Mouse (Mus musculus) forebrain, embryonic 15.5 days (tissue): Measurements from ENCODE around the gene Ankfy1. TPM values are rescaled to one million over a fixed set of nuclear protein-coding genes. Genes with fewer than 3 reads are reported as not detected.

Experiments
- ATAC-seq: fragments of 200-750 bp; cut with Nextera tagmentation; replicated peaks from 2 replicates; pipeline ENCODE4 v1.8.0; 2017; ENCODE audit warnings: mild to moderate bottlenecking, moderate TSS enrichment, moderate library complexity
- H3K27ac ChIP-seq: fragments of 300-500 bp; sonication (generic); replicated peaks from 2 replicates; pipeline ENCODE4 v1.5.1; 2015; ENCODE audit warnings: mild to moderate bottlenecking, inconsistent platforms
- H3K27me3 ChIP-seq: fragments of 300-500 bp; sonication (generic); 2 replicates; pipeline ENCODE4 v1.6.1; 2015; ENCODE audit warnings: inconsistent platforms
- H3K36me3 ChIP-seq: fragments of 300-500 bp; sonication (generic); 2 replicates; pipeline ENCODE4 v1.6.1; 2015; ENCODE audit warnings: mild to moderate bottlenecking, inconsistent platforms
- H3K4me1 ChIP-seq: fragments of 300-500 bp; sonication (generic); 2 replicates; pipeline ENCODE4 v1.6.1; 2015; ENCODE audit warnings: inconsistent platforms
- H3K4me2 ChIP-seq: fragments of 300-500 bp; sonication (generic); replicated peaks from 2 replicates; pipeline ENCODE4 v1.6.1; 2015; ENCODE audit warnings: mild to moderate bottlenecking, inconsistent platforms
- H3K4me3 ChIP-seq: fragments of 300-500 bp; sonication (generic); 2 replicates; pipeline ENCODE4 v1.5.1; 2015; ENCODE audit warnings: mild to moderate bottlenecking, inconsistent platforms
- H3K9ac ChIP-seq: fragments of 300-500 bp; sonication (generic); replicated peaks from 2 replicates; pipeline ENCODE4 v1.6.1; 2015; ENCODE audit warnings: mild to moderate bottlenecking, inconsistent platforms
- H3K9me3 ChIP-seq: fragments of 300-500 bp; sonication (generic); 2 replicates; pipeline ENCODE4 v1.6.1; 2016; ENCODE audit warnings: inconsistent platforms
- WGBS: fragments of 180-500 bp; shearing (Covaris S2); methylation state at CpG from one replicate; pipeline ENCODE4 v1.1.7; 2015; ENCODE audit warnings: mixed read lengths; 5-methylcytosine and 5-hydroxymethylcytosine counted together
- polyA plus RNA-seq: library from polyadenylated mRNA; unstranded; fragments of >200 nt; fragmentation: Nextera tagmentation; extraction: Ambion mirVana; gene quantifications from 2 replicates; pipeline ENCODE4 v1.2.1, GENCODE M21; 2015

Gene Ankfy1
- polyA plus RNA-seq, 1 experiment from 2014 or later: 27.1 TPM

- peak overlapping the region; percentile 96 for H3K4me3 ChIP-seq
- H3K27ac ChIP-seq: no peak overlapping the region
- H3K27me3 ChIP-seq: no peaks in the 10 kb centered on the region
- H3K4me2 ChIP-seq: peak overlapping the region; percentile 84
- ATAC-seq: no peak
- no peaks in the 10 kb centered on the region for H3K9me3 ChIP-seq
- H3K9ac ChIP-seq: peak overlapping the region; percentile 82
- H3K36me3 ChIP-seq: 0 out of 2 replicates have a peak, but pooled peaks cover 2% of the 10 kb centered on the region
- 17% methylated on average over 10 of the region's 10 CpGs for WGBS
- H3K4me1 ChIP-seq: peaks cover 26% of the 10 kb centered on the region
These were observed 107.0 kb downstream of the Ankfy1 start for GRCm38 (mm10) chr11:72796773-72797338.

GRCm38 (mm10) chr11:72798112-72798511 lies 108.3 kb downstream of the Ankfy1 start:
- no peak overlapping the region for H3K4me3 ChIP-seq
- H3K9ac ChIP-seq: no peak overlapping the region
- no peak overlapping the region for H3K4me2 ChIP-seq
- ATAC-seq: no peak
- H3K9me3 ChIP-seq: no peaks in the 10 kb centered on the region
- H3K27me3 ChIP-seq: no peaks in the 10 kb centered on the region
- peaks cover 2% of the 10 kb centered on the region; the same call in 1 of the 2 replicates for H3K36me3 ChIP-seq
- H3K27ac ChIP-seq: no peak overlapping the region
- peaks cover 26% of the 10 kb centered on the region for H3K4me1 ChIP-seq

- H3K4me3 ChIP-seq: no peak overlapping the region
- peaks cover 19% of the 10 kb centered on the region for H3K4me1 ChIP-seq
- ATAC-seq: no peak
- H3K27ac ChIP-seq: no peak overlapping the region
- H3K27me3 ChIP-seq: no peaks in the 10 kb centered on the region
- H3K36me3 ChIP-seq: peaks cover 2% of the 10 kb centered on the region; the same call in 1 of the 2 replicates
- no peak overlapping the region for H3K4me2 ChIP-seq
- H3K9me3 ChIP-seq: no peaks in the 10 kb centered on the region
- H3K9ac ChIP-seq: no peak overlapping the region
These were observed 111.4 kb downstream of the Ankfy1 start for GRCm38 (mm10) chr11:72801182-72801581.

GRCm38 (mm10) chr11:72803038-72803437 lies 113.2 kb downstream of the Ankfy1 start:
- Histone ChIP-seq H3K36me3 (peaks cover 2% of the 10 kb centered on the region; the same call in 1 of the 2 replicates), H3K27ac (no peak overlapping the region), H3K4me2 (no peak overlapping the region), H3K4me3 (no peak overlapping the region), H3K27me3 (no peaks in the 10 kb centered on the region), H3K9me3 (no peaks in the 10 kb centered on the region), H3K4me1 (peaks cover 14% of the 10 kb centered on the region), H3K9ac (no peak overlapping the region)
- ATAC-seq: no peak
- 73% methylated on average over 3 of the region's 3 CpGs for WGBS

GRCm38 (mm10) chr11:72804586-72804985 lies 114.8 kb downstream of the Ankfy1 start:
- no peak overlapping the region for H3K27ac ChIP-seq
- no peak overlapping the region for H3K9ac ChIP-seq
- H3K4me3 ChIP-seq: no peak overlapping the region
- H3K36me3 ChIP-seq: peaks cover 1% of the 10 kb centered on the region; the same call in 1 of the 2 replicates
- H3K4me2 ChIP-seq: no peak overlapping the region
- H3K4me1 ChIP-seq: 0 out of 2 replicates have a peak, but pooled peaks cover 9% of the 10 kb centered on the region
- no peaks in the 10 kb centered on the region for H3K27me3 ChIP-seq
- no peaks in the 10 kb centered on the region for H3K9me3 ChIP-seq
- ATAC-seq: no peak

- no peak overlapping the region for H3K9ac ChIP-seq
- H3K4me3 ChIP-seq: no peak overlapping the region
- no peak overlapping the region for H3K27ac ChIP-seq
- no peak for ATAC-seq
- no peaks in the 10 kb centered on the region; the same call in 1 of the 2 replicates for H3K36me3 ChIP-seq
- no peak overlapping the region for H3K4me2 ChIP-seq
- H3K4me1 ChIP-seq: 0 out of 2 replicates have a peak, but pooled peaks cover 9% of the 10 kb centered on the region
- no peaks in the 10 kb centered on the region for H3K27me3 ChIP-seq
- no peaks in the 10 kb centered on the region for H3K9me3 ChIP-seq
- 92% methylated on average over 3 of the region's 3 CpGs for WGBS
These were observed 115.4 kb downstream of the Ankfy1 start for GRCm38 (mm10) chr11:72805232-72805631.

- ATAC-seq: no peak
- Histone ChIP-seq H3K9me3 (no peaks in the 10 kb centered on the region), H3K9ac (no peak overlapping the region), H3K27ac (no peak overlapping the region), H3K4me1 (0 out of 2 replicates have a peak, but pooled peaks cover 9% of the 10 kb centered on the region), H3K4me3 (no peak overlapping the region), H3K27me3 (no peaks in the 10 kb centered on the region), H3K36me3 (no peaks in the 10 kb centered on the region; the same call in 1 of the 2 replicates), H3K4me2 (no peak overlapping the region)
- WGBS: 74% methylated on average over 2 of the region's 2 CpGs
These were observed 116.8 kb downstream of the Ankfy1 start for GRCm38 (mm10) chr11:72806556-72806955.

- Histone ChIP-seq H3K4me3 (no peak overlapping the region), H3K4me1 (0 out of 2 replicates have a peak, but pooled peaks cover 9% of the 10 kb centered on the region)
These were observed 118.2 kb downstream of the Ankfy1 start for GRCm38 (mm10) chr11:72807992-72808391.

GRCm38 (mm10) chr11:72813687-72814086 lies 123.9 kb downstream of the Ankfy1 start:
- no peak overlapping the region for H3K9ac ChIP-seq
- no peaks in the 10 kb centered on the region for H3K27me3 ChIP-seq
- no peak overlapping the region for H3K4me2 ChIP-seq
- H3K27ac ChIP-seq: no peak overlapping the region
- no peak overlapping the region for H3K4me3 ChIP-seq
- WGBS: 88% methylated on average over 5 of the region's 5 CpGs
- ATAC-seq: no peak
- no peaks in the 10 kb centered on the region for H3K4me1 ChIP-seq
- no peaks in the 10 kb centered on the region for H3K9me3 ChIP-seq
- peaks cover 6% of the 10 kb centered on the region for H3K36me3 ChIP-seq

More at GRCm38 (mm10) chr11:72807992-72808391, 118.2 kb downstream of the Ankfy1 start:
- Histone ChIP-seq H3K27me3 (no peaks in the 10 kb centered on the region), H3K9ac (no peak overlapping the region), H3K36me3 (no peaks in the 10 kb centered on the region), H3K27ac (no peak overlapping the region), H3K9me3 (no peaks in the 10 kb centered on the region), H3K4me2 (no peak overlapping the region)
- no peak for ATAC-seq
- WGBS: 87% methylated on average over 4 of the region's 4 CpGs

GRCm38 (mm10) chr11:72814188-72814587 lies 124.4 kb downstream of the Ankfy1 start:
- WGBS: 82% methylated on average over 2 of the region's 2 CpGs
- no peak for ATAC-seq
- no peak overlapping the region for H3K4me3 ChIP-seq
- no peaks in the 10 kb centered on the region for H3K4me1 ChIP-seq
- no peak overlapping the region for H3K9ac ChIP-seq
- H3K36me3 ChIP-seq: peaks cover 10% of the 10 kb centered on the region
- H3K27me3 ChIP-seq: no peaks in the 10 kb centered on the region
- no peak overlapping the region for H3K27ac ChIP-seq
- H3K9me3 ChIP-seq: no peaks in the 10 kb centered on the region
- no peak overlapping the region for H3K4me2 ChIP-seq

GRCm38 (mm10) chr11:72816859-72817258 lies 127.1 kb downstream of the Ankfy1 start:
- WGBS: 79% methylated on average over 1 of the region's 1 CpGs
- Histone ChIP-seq H3K27me3 (no peaks in the 10 kb centered on the region), H3K9me3 (no peaks in the 10 kb centered on the region), H3K4me1 (no peaks in the 10 kb centered on the region), H3K4me3 (no peak overlapping the region), H3K4me2 (no peak overlapping the region), H3K36me3 (peaks cover 26% of the 10 kb centered on the region), H3K27ac (no peak overlapping the region), H3K9ac (no peak overlapping the region)
- ATAC-seq: no peak

- H3K27ac ChIP-seq: no peak overlapping the region
- no peak for ATAC-seq
- H3K4me1 ChIP-seq: no peaks in the 10 kb centered on the region
- 86% methylated on average over 7 of the region's 7 CpGs for WGBS
- H3K4me2 ChIP-seq: no peak overlapping the region
- H3K9ac ChIP-seq: no peak overlapping the region
- peaks cover 31% of the 10 kb centered on the region for H3K36me3 ChIP-seq
- H3K27me3 ChIP-seq: no peaks in the 10 kb centered on the region
- H3K4me3 ChIP-seq: no peak overlapping the region
- H3K9me3 ChIP-seq: no peaks in the 10 kb centered on the region
These were observed 128.3 kb downstream of the Ankfy1 start for GRCm38 (mm10) chr11:72818067-72818466.

GRCm38 (mm10) chr11:72821041-72821440 lies 131.2 kb downstream of the Ankfy1 start:
- no peaks in the 10 kb centered on the region for H3K9me3 ChIP-seq
- H3K4me2 ChIP-seq: no peak overlapping the region
- no peak overlapping the region for H3K9ac ChIP-seq
- no peaks in the 10 kb centered on the region for H3K4me1 ChIP-seq
- no peak overlapping the region for H3K4me3 ChIP-seq
- no peak overlapping the region for H3K27ac ChIP-seq
- peaks cover 55% of the 10 kb centered on the region for H3K36me3 ChIP-seq
- H3K27me3 ChIP-seq: no peaks in the 10 kb centered on the region
- 96% methylated on average over 7 of the region's 7 CpGs for WGBS
- ATAC-seq: no peak
